Mouse (Mus musculus): ENCODE results near the gene Zbtb39.

Gene Zbtb39

DNA sequence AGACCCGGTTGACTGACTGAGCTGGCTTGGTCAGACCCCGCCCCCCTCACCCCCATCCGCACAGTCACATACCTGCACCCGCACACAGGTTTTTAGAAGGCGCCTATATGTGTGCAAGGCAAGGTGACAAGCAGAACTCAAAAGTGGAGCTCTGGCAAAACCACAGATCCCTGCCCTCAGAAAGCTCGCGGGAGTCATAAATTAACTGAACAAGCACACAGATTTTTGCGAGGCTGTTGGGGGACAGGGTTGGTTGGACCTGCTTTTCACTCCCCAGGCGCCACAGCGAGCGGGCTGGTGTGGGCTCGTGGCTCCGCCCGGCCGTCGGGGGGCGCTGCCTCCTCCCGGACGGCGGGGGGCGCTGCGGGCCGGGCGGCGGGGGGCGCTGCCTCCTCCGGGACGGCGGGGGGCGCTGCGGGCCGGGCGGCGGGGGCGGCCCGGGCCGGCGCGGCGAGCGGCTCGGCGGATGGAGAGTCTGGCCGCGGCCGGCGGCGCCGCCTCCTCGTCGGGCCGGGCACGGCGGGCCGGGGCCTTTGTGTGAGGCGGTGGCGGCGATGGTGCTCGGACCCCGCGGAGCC lies at the start of gene Zbtb39:
TSS of gene Zbtb39 (plus strand) at position 456 of the 578 bp plus-strand sequence.
- peak; percentile 65 for DNase-seq (ENCODE audit: low spot score)

DNA sequence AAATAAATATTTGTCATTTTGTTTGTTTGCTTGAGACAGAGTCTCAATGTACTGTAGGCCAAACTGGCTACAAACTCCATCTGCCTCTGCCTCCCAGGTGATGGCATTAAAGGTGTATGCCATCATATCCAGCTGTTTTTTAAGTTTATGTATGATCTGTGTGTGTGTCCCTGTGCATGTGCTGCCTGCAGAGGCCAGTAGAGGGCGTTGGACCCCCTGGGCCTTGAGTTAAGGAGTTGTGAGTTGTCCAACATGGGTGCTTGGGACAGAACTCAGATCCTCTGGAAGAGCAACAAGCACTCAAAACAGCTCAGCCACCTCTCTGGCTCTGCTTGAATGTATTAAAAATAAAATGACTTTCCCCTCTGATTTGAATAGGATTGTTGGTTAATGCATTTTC lies 48.3 kb upstream of the Zbtb39 start:
- DNase-seq (ENCODE audit: low spot score): no peak

DNA sequence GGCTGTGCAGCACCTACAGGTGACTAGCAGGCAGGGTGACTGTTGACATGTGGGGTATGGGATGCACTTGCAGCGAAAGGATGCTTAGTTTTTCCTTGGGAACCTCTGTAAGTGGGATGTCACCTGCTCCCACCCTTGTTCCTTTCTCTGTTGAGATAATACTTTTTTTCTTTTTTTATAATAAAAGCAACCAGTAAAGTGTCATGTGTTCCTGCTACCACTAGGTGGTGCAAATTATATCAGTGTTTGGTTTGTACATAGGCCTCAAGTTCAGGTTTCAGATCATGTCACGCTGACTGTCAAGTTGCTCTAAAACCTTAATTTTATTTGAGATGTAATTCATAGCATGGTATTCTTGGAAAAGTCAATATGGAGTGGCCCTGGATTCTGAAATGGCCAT lies 44.7 kb upstream of the Zbtb39 start:
- DNase-seq (ENCODE audit: low spot score): no peak

DNA sequence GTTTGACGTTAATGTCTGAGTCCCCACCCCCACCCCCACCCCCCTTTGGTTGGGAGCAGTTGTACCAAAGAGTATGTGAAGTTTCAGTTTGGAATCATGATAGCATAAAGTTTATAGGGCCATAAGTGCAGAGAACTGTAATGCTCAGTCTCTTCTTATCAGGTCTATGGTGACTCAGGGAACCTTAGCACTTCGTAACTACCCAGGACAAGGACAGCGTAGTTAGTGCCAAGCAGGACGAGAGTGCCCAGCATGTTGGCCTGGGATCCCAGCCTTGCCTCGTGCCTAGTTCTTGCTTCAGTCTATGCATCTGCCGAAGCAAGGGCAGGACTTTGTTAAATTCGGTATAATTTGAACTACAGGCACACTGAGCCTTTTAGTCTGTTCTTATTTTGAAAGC lies 43.6 kb upstream of the Zbtb39 start:
- no peak for DNase-seq (ENCODE audit: low spot score)

DNA sequence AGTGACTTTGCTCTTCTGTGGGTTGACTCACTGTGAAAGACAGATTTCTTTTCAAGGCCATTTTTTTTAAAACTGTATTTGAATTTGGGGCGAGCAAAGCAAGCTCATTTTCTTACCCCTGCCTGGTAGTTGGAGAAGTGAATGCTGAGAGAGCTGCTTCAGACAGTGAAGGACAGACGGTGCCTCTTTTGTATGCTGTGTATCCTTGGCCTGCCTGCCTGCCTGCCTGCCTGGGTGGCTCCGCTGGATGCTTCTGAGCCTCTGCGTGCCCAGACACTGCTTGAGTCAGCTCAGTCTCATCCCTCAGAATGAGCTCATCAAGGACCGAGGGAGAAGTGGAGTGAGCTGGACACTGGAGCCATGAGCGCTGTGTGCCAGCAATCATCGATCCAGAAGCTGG lies 40.4 kb upstream of the Zbtb39 start:
- DNase-seq (ENCODE audit: low spot score): no peak

DNA sequence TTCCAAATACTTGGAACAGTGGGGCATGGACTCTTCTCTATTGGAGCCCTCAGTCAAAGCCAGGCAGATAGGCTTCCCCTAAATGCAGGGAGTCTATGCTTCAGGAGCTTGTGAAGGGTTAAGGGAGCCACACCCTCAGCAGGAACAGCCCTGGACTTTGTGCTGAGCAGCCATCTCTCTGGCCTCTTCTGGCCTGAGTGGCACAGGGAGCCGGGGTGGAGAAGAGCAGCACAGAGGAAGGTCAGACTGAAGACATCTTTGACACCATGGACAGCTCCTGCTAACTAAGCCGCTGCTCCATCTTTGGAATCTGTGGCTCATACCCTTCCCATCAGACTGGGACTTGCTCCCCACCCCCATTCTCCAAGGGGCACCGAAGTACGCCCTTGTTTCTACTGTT lies 36.0 kb upstream of the Zbtb39 start:
- DNase-seq (ENCODE audit: low spot score): no peak

DNA sequence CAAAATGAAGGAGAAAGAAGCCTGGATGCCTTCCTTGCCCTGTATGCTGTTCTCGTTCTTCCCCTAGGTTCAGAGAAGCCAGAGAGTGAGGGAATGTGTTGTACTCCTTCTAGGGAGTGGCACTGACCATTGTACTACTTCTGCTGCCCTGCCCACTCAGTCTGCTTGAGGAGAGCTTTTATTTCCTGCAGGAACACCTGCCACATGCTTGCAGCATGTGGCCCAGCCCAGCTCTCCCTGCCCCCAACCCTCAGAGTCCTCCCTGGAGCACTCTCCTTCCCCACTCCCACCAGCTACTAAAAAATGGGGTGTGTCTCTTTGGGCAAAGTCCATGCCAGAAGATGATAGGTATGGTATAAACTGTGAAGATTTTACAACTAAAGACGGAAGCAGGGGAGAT lies 35.0 kb upstream of the Zbtb39 start:
- no peak for DNase-seq (ENCODE audit: low spot score)

DNA sequence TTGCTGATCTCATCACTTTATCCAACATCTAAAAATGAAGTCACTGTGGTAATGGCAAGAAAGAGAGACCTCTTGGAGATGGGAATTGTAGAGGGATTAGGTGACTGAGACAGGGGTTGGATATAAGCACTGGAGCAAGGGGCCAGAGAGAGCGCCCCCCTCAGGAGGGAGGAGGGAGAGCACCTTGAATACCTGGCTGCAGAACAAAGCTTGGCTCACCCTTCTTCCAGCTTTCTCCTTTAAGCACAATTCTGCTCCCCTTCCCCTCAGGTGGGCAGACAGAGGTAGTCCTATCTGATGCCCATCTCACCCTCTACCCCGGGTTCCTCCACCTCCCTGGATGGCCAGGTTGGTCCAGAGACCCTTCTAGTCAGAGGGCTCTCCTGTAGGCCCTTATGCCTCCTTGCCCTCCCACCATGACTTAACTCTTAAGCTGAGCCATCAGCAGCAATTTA lies 34.5 kb upstream of the Zbtb39 start, which contains the start of gene Myo1a:
TSS of gene Myo1a (plus strand) at position 405 of the 455 bp plus-strand sequence.
- no peak for DNase-seq (ENCODE audit: low spot score)

DNA sequence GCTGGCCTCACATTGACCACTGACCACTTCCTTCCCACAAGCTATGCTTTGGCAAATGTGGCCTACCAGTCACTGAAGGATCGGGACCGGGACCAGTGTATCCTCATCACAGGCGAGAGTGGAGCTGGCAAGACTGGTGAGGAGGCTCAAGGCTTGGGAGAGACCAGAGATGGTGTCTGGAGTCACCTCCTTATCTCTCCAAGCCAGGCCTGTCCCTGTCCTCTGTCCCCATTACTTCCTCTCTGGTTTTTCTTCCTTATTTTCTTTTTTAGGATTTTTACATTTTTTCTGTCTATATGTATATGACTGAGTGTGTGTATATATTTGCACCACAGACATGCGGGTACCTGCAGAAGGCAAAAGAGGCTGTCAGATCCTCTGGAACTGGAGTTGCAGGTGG lies 33.6 kb upstream of the Zbtb39 start:
- DNase-seq (ENCODE audit: low spot score): no peak

DNA sequence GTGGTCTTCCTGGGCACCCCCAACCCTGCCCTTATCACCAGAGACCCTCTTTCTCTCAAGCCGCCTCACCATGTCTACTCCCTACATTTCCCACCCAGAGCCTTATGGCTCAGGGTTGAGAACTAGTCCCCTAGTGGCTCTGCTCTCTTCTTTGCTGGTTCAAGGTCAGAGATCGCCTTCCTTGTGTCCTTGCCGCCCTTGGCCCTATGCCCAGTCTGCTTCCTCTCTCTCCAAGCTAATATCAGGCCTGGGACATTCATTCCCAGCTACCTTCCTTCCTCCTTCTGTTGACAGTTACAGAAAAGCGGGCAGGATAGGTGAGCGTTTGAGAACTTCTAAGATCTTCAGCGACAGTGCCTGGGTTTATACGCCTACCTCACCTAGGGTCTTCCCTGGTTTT lies 31.6 kb upstream of the Zbtb39 start:
- DNase-seq (ENCODE audit: low spot score): no peak

DNA sequence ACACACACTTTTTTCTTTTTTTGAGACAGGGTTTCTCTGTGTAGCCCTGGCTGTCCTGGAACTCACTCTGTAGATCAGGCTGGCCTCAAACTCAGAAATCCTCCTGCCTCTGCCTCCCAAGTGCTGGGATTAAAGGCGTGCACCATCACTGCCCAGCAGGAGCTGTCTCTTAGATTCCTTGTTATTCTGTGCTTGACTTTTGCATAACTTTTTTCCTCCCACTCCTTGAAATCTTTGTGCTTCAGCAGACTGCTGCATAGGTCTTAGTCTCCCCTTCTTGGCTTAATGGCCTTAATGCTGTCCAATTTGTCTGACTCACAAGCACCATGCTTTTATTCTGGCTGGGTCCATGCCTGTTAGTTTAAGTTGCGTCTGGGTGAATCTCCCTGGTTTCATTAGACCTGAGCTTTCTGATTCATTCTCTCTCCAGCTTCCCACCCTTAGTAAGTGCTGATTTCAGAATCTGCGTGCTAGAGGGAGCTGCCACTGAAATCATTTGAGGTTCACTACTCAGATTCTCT lies 30.4 kb upstream of the Zbtb39 start:
- DNase-seq (ENCODE audit: low spot score): no peak

DNA sequence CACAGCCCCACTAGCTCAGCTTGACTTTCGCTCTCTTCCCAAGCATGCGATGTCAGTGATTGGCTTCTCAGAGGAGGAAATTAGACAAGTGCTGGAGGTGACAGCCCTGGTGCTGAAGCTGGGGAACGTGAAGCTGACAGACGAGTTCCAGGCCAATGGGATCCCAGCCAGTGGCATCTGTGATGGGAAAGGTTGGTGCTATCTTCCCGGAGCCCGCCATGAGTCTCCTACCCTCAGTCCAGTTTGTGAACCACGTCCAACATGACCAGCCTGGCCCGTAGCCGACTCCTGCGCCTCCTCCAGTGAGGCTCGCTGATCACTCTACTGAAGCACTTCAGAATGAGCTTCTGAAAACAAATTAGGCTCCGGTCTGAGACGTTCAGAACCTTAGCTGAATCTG lies 29.0 kb upstream of the Zbtb39 start:
- DNase-seq (ENCODE audit: low spot score): no peak

DNA sequence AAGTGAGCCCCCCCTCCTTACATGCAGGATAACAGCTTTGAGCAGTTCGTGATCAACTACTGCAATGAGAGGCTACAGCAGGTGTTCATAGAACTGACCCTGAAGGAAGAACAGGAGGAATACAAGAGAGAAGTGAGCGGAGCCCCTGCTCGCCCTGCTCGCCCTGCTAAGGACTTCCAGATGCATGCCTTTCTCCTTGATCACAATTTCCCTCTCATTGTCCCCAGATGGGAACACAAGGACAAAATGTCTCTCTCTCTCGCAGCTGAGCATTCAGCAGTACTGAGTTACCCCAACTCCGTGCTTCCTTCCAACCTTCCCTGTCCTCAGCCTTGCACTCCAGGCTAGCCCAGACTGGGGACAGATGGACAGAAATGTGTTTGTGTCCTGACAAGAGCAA lies 26.6 kb upstream of the Zbtb39 start:
- no peak for DNase-seq (ENCODE audit: low spot score)

DNA sequence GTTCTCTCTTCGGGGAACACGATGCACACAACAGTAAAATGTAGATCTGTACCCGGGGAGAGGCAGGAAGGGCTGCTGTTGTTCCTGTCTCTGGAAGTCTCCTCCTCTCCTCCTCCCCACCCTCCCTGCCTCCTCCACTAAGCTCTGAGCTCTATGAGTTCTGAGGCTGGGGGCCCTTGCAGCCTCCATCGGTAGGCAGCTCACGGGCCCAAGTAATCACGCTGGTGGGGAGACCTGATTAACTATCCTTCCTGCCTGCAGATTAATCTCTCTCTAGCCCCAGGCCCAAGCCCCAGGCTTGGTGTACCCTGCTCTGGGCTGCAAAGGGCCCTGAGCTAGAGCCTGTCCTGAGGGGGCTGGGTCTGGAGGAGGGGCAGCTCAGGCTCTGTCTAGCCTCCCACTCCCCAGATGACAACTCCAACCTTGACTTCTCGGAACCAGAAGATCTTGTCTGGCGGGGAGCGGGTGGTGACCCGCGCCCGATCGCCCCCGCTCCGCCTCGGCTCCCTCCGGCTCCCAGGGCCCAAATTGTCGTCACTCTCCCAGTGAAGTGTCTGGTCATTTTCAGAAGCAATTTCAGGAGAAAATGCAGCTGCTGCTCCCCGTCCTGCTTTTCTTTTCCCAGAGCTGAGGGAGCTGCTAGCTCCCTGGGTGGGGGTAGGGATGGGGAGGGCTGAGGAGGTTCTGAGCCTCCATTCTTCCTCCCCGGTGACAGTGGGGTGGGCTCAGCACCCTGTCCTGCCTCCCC lies 17.5 kb upstream of the Zbtb39 start:
- DNase-seq (ENCODE audit: low spot score): no peak

DNA sequence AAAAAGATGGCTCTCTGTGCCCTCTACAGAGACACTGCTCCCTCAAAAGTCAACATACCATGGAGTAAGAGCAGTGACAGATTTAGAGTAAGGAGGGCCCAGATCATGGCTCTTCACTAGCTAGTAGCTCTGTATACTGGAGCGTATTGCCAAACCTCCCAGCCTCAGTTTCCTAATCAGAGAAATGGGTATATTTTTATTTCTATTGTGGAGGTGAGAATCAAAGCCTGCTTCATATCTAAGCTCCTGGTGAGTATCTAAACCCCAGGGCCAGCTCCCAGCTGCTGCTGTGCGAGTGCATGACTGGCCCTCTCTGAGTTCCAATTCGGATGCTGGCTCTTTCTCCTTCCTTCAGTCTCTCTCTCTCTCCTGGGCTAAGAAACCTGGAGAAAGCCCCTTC lies 15.2 kb upstream of the Zbtb39 start, which contains the start of gene Tac2:
TSS of gene Tac2 (plus strand) at position 301 of the 400 bp plus-strand sequence.
- no peak for DNase-seq (ENCODE audit: low spot score)

DNA sequence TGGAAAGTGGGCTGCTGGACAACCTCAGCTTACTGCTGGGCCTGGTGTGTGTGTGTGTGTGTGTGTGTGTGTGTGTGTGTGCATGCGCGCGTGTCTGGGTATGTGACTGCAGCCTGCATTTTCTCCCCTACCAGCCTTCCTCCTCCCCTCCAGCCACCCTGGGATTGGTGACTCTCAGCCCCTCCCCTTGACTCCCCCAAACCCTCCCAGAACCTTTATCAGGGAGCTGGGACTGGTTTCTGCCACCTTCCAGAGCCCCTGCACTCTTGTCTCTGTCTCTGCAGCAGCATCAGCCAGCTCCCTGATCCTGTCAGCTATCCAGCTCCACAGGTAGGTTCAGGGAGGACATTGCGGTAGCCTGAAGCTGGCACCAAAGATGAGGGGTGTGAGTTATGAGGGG lies 14.2 kb upstream of the Zbtb39 start:
- DNase-seq (ENCODE audit: low spot score): no peak

DNA sequence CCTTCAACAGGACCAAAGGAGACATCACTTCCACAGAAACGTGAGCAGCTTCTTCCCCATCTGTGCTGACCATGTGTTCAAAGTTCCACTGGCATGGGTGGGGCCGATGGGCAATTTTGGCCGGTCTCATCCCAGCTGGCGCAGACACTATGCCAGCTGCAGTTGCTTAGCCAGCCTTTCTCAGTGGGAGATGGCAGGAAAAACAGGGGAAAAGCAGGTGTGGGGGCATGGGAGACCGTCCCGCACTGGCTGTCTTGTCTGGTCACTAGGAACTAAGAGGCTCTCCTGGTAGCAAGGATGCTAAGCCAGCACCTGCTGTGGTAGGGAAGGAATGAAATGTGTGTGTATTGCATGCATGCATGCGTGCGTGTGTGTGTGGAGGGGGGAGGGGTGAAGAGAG lies 10.9 kb upstream of the Zbtb39 start:
- DNase-seq (ENCODE audit: low spot score): no peak

DNA sequence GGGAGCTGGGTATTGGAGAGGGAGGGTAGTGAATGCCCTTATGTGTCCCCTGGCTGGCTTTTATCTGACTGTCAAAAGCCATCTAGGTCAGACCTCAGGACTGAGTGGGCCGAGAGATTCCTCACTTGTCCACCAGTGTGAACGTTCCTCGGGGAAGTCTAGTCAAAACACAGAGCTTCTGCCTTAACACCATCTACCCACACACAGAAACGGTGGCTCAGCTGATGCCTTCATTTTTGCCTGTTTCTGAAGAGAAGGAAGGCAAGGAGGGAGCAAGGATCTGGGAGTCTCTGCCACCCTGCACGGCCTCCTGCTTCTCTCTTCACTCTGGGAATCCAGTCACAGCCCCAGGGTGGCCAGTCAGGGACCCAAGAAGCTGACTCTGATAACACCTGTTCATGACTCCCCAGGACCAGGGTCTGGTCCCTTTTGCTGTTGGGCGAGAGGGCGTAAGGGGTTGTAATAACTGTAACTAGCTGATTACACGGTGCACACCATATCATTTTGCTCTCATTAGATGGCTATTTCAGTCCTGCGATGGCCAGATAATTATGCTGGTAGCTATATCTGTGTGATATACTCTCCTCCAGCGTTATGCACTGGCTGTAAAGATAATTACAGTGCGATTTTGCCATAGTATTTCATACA lies 8.9 kb upstream of the Zbtb39 start:
- DNase-seq (ENCODE audit: low spot score): peak; percentile 63

DNA sequence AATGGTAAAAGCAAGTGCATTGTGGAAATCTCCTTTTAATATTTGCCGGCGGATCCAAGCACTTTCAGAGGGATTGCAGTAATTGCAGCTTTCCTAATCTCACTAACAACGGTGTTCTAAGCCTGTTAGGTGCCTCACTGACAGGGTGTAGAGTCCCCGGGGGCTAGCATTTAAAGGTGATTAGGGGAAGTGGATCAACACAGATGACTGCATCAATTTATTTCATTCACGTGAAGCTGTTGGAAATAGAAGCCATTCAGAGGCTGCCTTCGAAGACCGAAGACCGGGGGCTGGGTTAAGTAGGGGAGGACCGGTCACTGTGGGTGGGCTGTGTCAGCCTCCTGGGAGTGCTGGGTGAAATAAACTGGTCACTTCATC lies 8.4 kb upstream of the Zbtb39 start:
- DNase-seq (ENCODE audit: low spot score): no peak

DNA sequence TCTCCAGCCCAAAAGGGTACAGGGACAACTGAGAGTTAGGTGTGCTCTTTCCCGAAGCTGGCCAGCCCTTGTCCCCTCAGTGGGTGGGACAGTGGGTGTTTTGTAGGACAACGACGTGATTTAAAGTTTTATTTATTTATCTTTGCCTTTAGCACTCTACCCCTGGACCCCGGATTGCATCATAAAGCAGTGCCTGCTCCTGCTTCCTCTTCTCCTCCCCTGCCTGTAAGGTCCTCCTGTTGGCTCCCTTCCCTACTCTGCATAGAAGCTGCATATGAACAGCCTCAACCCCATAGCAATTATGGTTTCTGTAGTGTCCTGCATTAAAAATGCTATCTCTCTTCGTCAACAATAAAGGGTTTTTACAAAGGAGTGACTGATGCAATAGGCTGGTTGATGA lies 7.9 kb upstream of the Zbtb39 start:
- no peak for DNase-seq (ENCODE audit: low spot score)

DNA sequence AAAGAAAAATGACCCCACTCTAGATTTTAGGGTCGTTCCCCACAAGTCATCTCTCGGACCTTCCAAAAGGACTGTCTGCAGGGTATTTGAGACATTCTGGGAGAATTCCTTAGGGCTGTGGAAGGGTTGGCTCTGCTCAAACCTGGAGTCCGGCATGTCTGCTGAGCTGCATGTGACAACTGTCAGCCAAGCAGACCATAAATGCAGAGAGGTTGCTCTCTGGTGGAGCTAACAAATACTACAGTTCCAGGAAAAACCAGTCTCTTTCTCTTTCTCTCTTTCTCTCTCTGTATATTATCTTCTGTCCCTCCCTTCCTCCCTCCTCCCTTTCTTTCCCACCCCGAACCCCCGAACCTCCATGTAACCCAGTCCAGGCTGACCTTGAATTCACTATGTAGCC lies 4.9 kb upstream of the Zbtb39 start:
- DNase-seq (ENCODE audit: low spot score): no peak

DNA sequence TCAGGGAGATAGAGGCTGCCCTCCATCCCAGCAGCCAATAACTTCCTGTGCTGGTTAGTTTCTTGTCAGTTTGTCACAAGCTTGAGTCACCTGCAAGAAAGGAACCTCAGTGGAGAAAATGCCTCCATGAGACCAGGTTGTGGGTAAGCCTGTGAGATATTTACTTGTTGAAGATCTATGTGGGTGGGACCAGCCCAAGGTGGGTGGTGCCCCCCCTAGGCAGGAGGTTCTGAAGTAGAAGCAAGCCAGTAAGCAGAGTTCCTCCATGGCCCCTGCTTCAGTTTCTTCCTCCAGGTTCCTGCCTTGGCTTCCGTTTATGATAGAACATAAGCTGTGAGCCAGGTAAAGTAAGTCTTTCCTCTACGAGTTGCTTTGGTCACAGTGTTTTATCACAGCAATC lies 3.1 kb upstream of the Zbtb39 start:
- no peak for DNase-seq (ENCODE audit: low spot score)

DNA sequence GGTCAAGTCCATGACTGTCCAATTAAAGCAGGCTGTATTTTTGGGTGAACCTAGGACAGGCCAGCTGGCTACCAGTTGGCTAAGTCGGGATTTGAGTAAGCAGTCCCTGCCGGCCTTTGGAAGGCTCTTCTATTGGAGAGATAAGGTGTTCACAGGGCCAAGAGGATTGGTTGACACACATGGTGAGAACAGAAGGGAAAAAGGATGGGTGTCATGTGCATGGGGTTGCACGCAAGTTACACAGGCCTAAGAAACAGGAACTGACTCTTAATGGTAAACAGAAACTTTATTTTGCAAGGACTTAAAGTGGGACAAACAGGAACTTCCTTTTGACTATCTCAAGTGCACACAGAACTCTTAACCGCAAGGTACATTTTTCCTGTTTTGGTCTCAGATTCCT lies 2.4 kb upstream of the Zbtb39 start:
- no peak for DNase-seq (ENCODE audit: low spot score)

Measured in c-Kit-positive CD71-positive TER-119-positive erythroid progenitor cells, embryonic 14.5 days (primary cell).